Mouse (Mus musculus): Measurements from ENCODE around the gene Lrrc1. TPM values are rescaled to one million over a fixed set of nuclear protein-coding genes. Genes with fewer than 3 reads are reported as not detected.
A peak's percentile ranks its signal among the peaks of the same experiment; 100 is the strongest.

Lrrc1 gene
- total and polyA plus RNA-seq, 3 experiments: 5.3 to 12.1 TPM; not detected in 1

GRCm38 (mm10) chr9:77494307-77494706 is 50.4 kb downstream of the Lrrc1 start:
- no peaks in the 10 kb centered on the region for H3K9me3 ChIP-seq (replicated peaks; ENCODE audit: insufficient read depth, low read length)
- no peaks in the 10 kb centered on the region for H3K79me2 ChIP-seq (ENCODE audit: control insufficient read depth, insufficient read depth, low read length, poor library complexity)
- H3K27ac ChIP-seq (ENCODE audit: control insufficient read depth, low read depth, low read length): peak overlapping the region; percentile 44
- H3K27me3 ChIP-seq (ENCODE audit: control insufficient read depth in 1 of 2, insufficient read depth in 2 of 2, low read length in 2 of 2): no peaks in the 10 kb centered on the region
- DNase-seq (ENCODE audit: low read depth, low spot score): peak; percentile 79
- H3K36me3 ChIP-seq (ENCODE audit: control insufficient read depth in 1 of 2, insufficient read depth in 2 of 2, low read length in 2 of 2): peaks cover 0 to 37% of the 10 kb centered on the region in 2 experiments; a peak in 2 of 4 replicates
- peaks cover 27 to 33% of the 10 kb centered on the region in 2 experiments for H3K4me1 ChIP-seq (ENCODE audit: control insufficient read depth in 1 of 2, insufficient read depth in 2 of 2, low read length in 2 of 2)
- peak overlapping the region; percentile 27 to 30 for H3K4me3 ChIP-seq (ENCODE audit: control insufficient read depth in 1 of 2, insufficient read depth in 1 of 2, low read depth in 2 of 2, low read length in 2 of 2)
- H3K9ac ChIP-seq (ENCODE audit: control insufficient read depth, low read depth, low read length, poor library complexity, severe bottlenecking): peak overlapping the region; percentile 18
- peak; percentile 63 for TF ChIP-seq NRF1 (IDR thresholded peaks at IDR 0.05; ENCODE audit: insufficient read depth, low read depth, low read length, poor library complexity, severe bottlenecking)
- TF ChIP-seq RCOR1 (IDR thresholded peaks at IDR 0.05; ENCODE audit: low read depth, low read length): peak; percentile 38; the same call in 1 of the 2 replicates
- TF ChIP-seq NELFE (IDR thresholded peaks at IDR 0.05; ENCODE audit: low read depth, low read length): no peak; the same call in 1 of the 2 replicates
- no peak for TF ChIP-seq TCF12 (IDR thresholded peaks at IDR 0.05; ENCODE audit: low read depth, low read length)
- TF ChIP-seq MAFK (IDR thresholded peaks at IDR 0.05; ENCODE audit: borderline replicate concordance, low read depth, low read length): no peak
- TF ChIP-seq USF2 (IDR thresholded peaks at IDR 0.05; ENCODE audit: borderline replicate concordance in 1 of 2, insufficient read depth in 1 of 2, low read depth in 1 of 2, low read length in 2 of 2): no peak
- TF ChIP-seq POLR2A (IDR thresholded peaks at IDR 0.05; ENCODE audit: control insufficient read depth in 1 of 2, insufficient read depth in 1 of 2, low read depth in 1 of 2, low read length in 2 of 2, poor library complexity in 1 of 2): no peak; a peak in 1 of 4 replicates
- no peak for TF ChIP-seq E2F4 (IDR thresholded peaks at IDR 0.05; ENCODE audit: borderline replicate concordance, low read depth, low read length)
- no peak for TF ChIP-seq GABPA (IDR thresholded peaks at IDR 0.05; ENCODE audit: low read depth, low read length)
- no peak for TF ChIP-seq MYB (IDR thresholded peaks at IDR 0.05; ENCODE audit: low read depth, low read length)
- no peak for TF ChIP-seq MEF2A (IDR thresholded peaks at IDR 0.05; ENCODE audit: extremely low read depth, insufficient replicate concordance, low read depth, low read length, poor library complexity, severe bottlenecking)
- no peak for TF ChIP-seq RAD21 (IDR thresholded peaks at IDR 0.05; ENCODE audit: low read depth, low read length)
- TF ChIP-seq ELF1 (IDR thresholded peaks at IDR 0.05; ENCODE audit: low read depth, low read length): no peak
- no peak for TF ChIP-seq ZMIZ1 (IDR thresholded peaks at IDR 0.05; ENCODE audit: low read depth, low read length)
- no peak for TF ChIP-seq MAZ (IDR thresholded peaks at IDR 0.05; ENCODE audit: low read depth, low read length)
- TF ChIP-seq ZKSCAN1 (IDR thresholded peaks at IDR 0.05; ENCODE audit: low read depth, low read length): no peak
- peak; percentile 17 to 56; a peak in 2 of 4 replicates for TF ChIP-seq EP300 (IDR thresholded peaks at IDR 0.05; ENCODE audit: low read depth in 1 of 2, low read length in 2 of 2)
- TF ChIP-seq SMC3 (IDR thresholded peaks at IDR 0.05; ENCODE audit: low read depth, low read length): no peak
- TF ChIP-seq TBP (IDR thresholded peaks at IDR 0.05; ENCODE audit: low read depth, low read length): no peak
- TF ChIP-seq SIN3A (IDR thresholded peaks at IDR 0.05; ENCODE audit: low read length): peak; percentile 60; the same call in 1 of the 2 replicates
- TF ChIP-seq MYC (IDR thresholded peaks at IDR 0.05; ENCODE audit: low read depth, low read length): no peak
- no peak for TF ChIP-seq HCFC1 (IDR thresholded peaks at IDR 0.05; ENCODE audit: low read depth, low read length)
- no peak for TF ChIP-seq USF1 (IDR thresholded peaks at IDR 0.05; ENCODE audit: low read depth, low read length)
- 0 out of 2 replicates have a peak, but pooled peaks have one; percentile 25 for TF ChIP-seq ZNF384 (IDR thresholded peaks at IDR 0.05; ENCODE audit: low read depth, low read length)
- TF ChIP-seq CHD2 (IDR thresholded peaks at IDR 0.05; ENCODE audit: low read length): no peak
- TF ChIP-seq MXI1 (IDR thresholded peaks at IDR 0.05; ENCODE audit: low read depth, low read length): peak; percentile 71
- no peak for TF ChIP-seq POLR2AphosphoS5 (IDR thresholded peaks at IDR 0.05; ENCODE audit: borderline replicate concordance, low read depth, low read length)
- no peak for TF ChIP-seq UBTF (IDR thresholded peaks at IDR 0.05; ENCODE audit: borderline replicate concordance, insufficient read depth, low read depth, low read length)
- peak; percentile 90 for TF ChIP-seq ETS1 (IDR thresholded peaks at IDR 0.05; ENCODE audit: low read depth, low read length)
- no peak for TF ChIP-seq BHLHE40 (IDR thresholded peaks at IDR 0.05; ENCODE audit: borderline replicate concordance, low read depth, low read length)
- 0 out of 2 replicates have a peak, but pooled peaks have one; percentile 21 for TF ChIP-seq TAL1 (IDR thresholded peaks at IDR 0.05; ENCODE audit: low read length)
- no peak for TF ChIP-seq POLR2AphosphoS2 (IDR thresholded peaks at IDR 0.05; ENCODE audit: low read length)
- no peak for TF ChIP-seq JUND (IDR thresholded peaks at IDR 0.05; ENCODE audit: low read depth, low read length)
- TF ChIP-seq GATA1 (IDR thresholded peaks at IDR 0.05; ENCODE audit: low read depth, low read length): peak; percentile 71
- 0 out of 2 replicates have a peak, but pooled peaks have one; percentile 42 for TF ChIP-seq MAX (IDR thresholded peaks at IDR 0.05; ENCODE audit: low read length)
- TF ChIP-seq ZC3H11A (IDR thresholded peaks at IDR 0.05; ENCODE audit: low read depth, low read length): no peak
- TF ChIP-seq KAT2A (conservative IDR thresholded peaks at IDR 0.05; ENCODE audit: low read depth, low read length): no peak
- no peak for TF ChIP-seq CTCF (IDR thresholded peaks at IDR 0.05 in 2 of 3, conservative IDR thresholded peaks at IDR 0.05 in 1 of 3; ENCODE audit: control insufficient read depth in 1 of 3, insufficient read depth in 1 of 3, low read depth in 2 of 3, low read length in 3 of 3, poor library complexity in 1 of 3, severe bottlenecking in 1 of 3)

Data from MEL (cell line).